Mouse (Mus musculus): ENCODE measurements around the gene Nlrc5. TPM values are rescaled to one million over a fixed set of nuclear protein-coding genes. Genes with fewer than 3 reads are reported as not detected.

The Nlrc5 gene
- polyA plus RNA-seq, 1 experiment = 0.04 TPM

- Histone ChIP-seq H3K27me3 (ENCODE audit: control insufficient read depth) (no peaks in the 10 kb centered on the region), H3K36me3 (ENCODE audit: control insufficient read depth) (no peaks in the 10 kb centered on the region), H3K9me3 (ENCODE audit: control insufficient read depth, low read length) (no peaks in the 10 kb centered on the region), H3K4me3 (replicated peaks) (no peak overlapping the region), H3K4me1 (ENCODE audit: control insufficient read depth) (no peaks in the 10 kb centered on the region)
- TF ChIP-seq GATA1 (IDR thresholded peaks at IDR 0.05; ENCODE audit: low read length) (no peak), TAL1 (IDR thresholded peaks at IDR 0.05; ENCODE audit: low read length) (no peak)
Measured at GRCm38 (mm10) chr8:94552696-94553095, 118.5 kb downstream of the Nlrc5 start.

GRCm38 (mm10) chr8:94557281-94557680 lies 123.1 kb downstream of the Nlrc5 start:
- H3K4me1 ChIP-seq (ENCODE audit: control insufficient read depth) = no peaks in the 10 kb centered on the region
- no peaks in the 10 kb centered on the region for H3K9me3 ChIP-seq (ENCODE audit: control insufficient read depth, low read length)
- TF ChIP-seq TAL1 (IDR thresholded peaks at IDR 0.05; ENCODE audit: low read length) (no peak), GATA1 (IDR thresholded peaks at IDR 0.05; ENCODE audit: low read length) (no peak)
- H3K4me3 ChIP-seq (replicated peaks) = no peak overlapping the region
- no peaks in the 10 kb centered on the region for H3K36me3 ChIP-seq (ENCODE audit: control insufficient read depth)
- H3K27me3 ChIP-seq (ENCODE audit: control insufficient read depth) = no peaks in the 10 kb centered on the region

- TF ChIP-seq TAL1 (IDR thresholded peaks at IDR 0.05; ENCODE audit: low read length) = no peak
- no peak for TF ChIP-seq GATA1 (IDR thresholded peaks at IDR 0.05; ENCODE audit: low read length)
- H3K27me3 ChIP-seq (ENCODE audit: control insufficient read depth) = 0 out of 2 replicates have a peak, but pooled peaks cover 3% of the 10 kb centered on the region
Measured at GRCm38 (mm10) chr8:94561256-94561655, 127.1 kb downstream of the Nlrc5 start.

GRCm38 (mm10) chr8:94564421-94564820 lies 130.3 kb downstream of the Nlrc5 start:
- TF ChIP-seq GATA1 (IDR thresholded peaks at IDR 0.05; ENCODE audit: low read length) = no peak
- no peak for TF ChIP-seq TAL1 (IDR thresholded peaks at IDR 0.05; ENCODE audit: low read length)
- Histone ChIP-seq H3K4me1 (ENCODE audit: control insufficient read depth) (no peaks in the 10 kb centered on the region), H3K36me3 (ENCODE audit: control insufficient read depth) (no peaks in the 10 kb centered on the region), H3K27me3 (ENCODE audit: control insufficient read depth) (0 out of 2 replicates have a peak, but pooled peaks cover 3% of the 10 kb centered on the region), H3K4me3 (replicated peaks) (no peak overlapping the region), H3K9me3 (ENCODE audit: control insufficient read depth, low read length) (no peaks in the 10 kb centered on the region)

More at GRCm38 (mm10) chr8:94561256-94561655, 127.1 kb downstream of the Nlrc5 start:
- Histone ChIP-seq H3K36me3 (ENCODE audit: control insufficient read depth) (no peaks in the 10 kb centered on the region), H3K4me3 (replicated peaks) (no peak overlapping the region), H3K4me1 (ENCODE audit: control insufficient read depth) (no peaks in the 10 kb centered on the region), H3K9me3 (ENCODE audit: control insufficient read depth, low read length) (no peaks in the 10 kb centered on the region)

GRCm38 (mm10) chr8:94566033-94566432 lies 131.9 kb downstream of the Nlrc5 start:
- no peaks in the 10 kb centered on the region for H3K36me3 ChIP-seq (ENCODE audit: control insufficient read depth)
- H3K4me3 ChIP-seq (replicated peaks) = no peak overlapping the region
- H3K27me3 ChIP-seq (ENCODE audit: control insufficient read depth) = 0 out of 2 replicates have a peak, but pooled peaks cover 3% of the 10 kb centered on the region
- TF ChIP-seq TAL1 (IDR thresholded peaks at IDR 0.05; ENCODE audit: low read length) = no peak
- TF ChIP-seq GATA1 (IDR thresholded peaks at IDR 0.05; ENCODE audit: low read length) = no peak
- H3K4me1 ChIP-seq (ENCODE audit: control insufficient read depth) = no peaks in the 10 kb centered on the region
- H3K9me3 ChIP-seq (ENCODE audit: control insufficient read depth, low read length) = no peaks in the 10 kb centered on the region

- no peaks in the 10 kb centered on the region for H3K4me1 ChIP-seq (ENCODE audit: control insufficient read depth)
- no peaks in the 10 kb centered on the region for H3K36me3 ChIP-seq (ENCODE audit: control insufficient read depth)
- TF ChIP-seq TAL1 (IDR thresholded peaks at IDR 0.05; ENCODE audit: low read length) = no peak
- TF ChIP-seq GATA1 (IDR thresholded peaks at IDR 0.05; ENCODE audit: low read length) = no peak
- 0 out of 2 replicates have a peak, but pooled peaks cover 3% of the 10 kb centered on the region for H3K27me3 ChIP-seq (ENCODE audit: control insufficient read depth)
- no peaks in the 10 kb centered on the region for H3K9me3 ChIP-seq (ENCODE audit: control insufficient read depth, low read length)
- no peak overlapping the region for H3K4me3 ChIP-seq (replicated peaks)
Measured at GRCm38 (mm10) chr8:94566446-94567158, 132.4 kb downstream of the Nlrc5 start.

- no peaks in the 10 kb centered on the region for H3K4me1 ChIP-seq (ENCODE audit: control insufficient read depth)
- H3K27me3 ChIP-seq (ENCODE audit: control insufficient read depth) = 0 out of 2 replicates have a peak, but pooled peaks cover 3% of the 10 kb centered on the region
Measured at GRCm38 (mm10) chr8:94567159-94567849, 133.1 kb downstream of the Nlrc5 start.

GRCm38 (mm10) chr8:94568098-94568497 lies 133.9 kb downstream of the Nlrc5 start:
- no peak overlapping the region for H3K4me3 ChIP-seq (replicated peaks)
- no peak for TF ChIP-seq GATA1 (IDR thresholded peaks at IDR 0.05; ENCODE audit: low read length)
- TF ChIP-seq TAL1 (IDR thresholded peaks at IDR 0.05; ENCODE audit: low read length) = no peak
- no peaks in the 10 kb centered on the region for H3K4me1 ChIP-seq (ENCODE audit: control insufficient read depth)

More at GRCm38 (mm10) chr8:94567159-94567849, 133.1 kb downstream of the Nlrc5 start:
- H3K9me3 ChIP-seq (ENCODE audit: control insufficient read depth, low read length) = no peaks in the 10 kb centered on the region
- no peak for TF ChIP-seq GATA1 (IDR thresholded peaks at IDR 0.05; ENCODE audit: low read length)
- no peak for TF ChIP-seq TAL1 (IDR thresholded peaks at IDR 0.05; ENCODE audit: low read length)
- no peaks in the 10 kb centered on the region for H3K36me3 ChIP-seq (ENCODE audit: control insufficient read depth)
- H3K4me3 ChIP-seq (replicated peaks) = no peak overlapping the region

GRCm38 (mm10) chr8:94569419-94569818 lies 135.3 kb downstream of the Nlrc5 start:
- Histone ChIP-seq H3K36me3 (ENCODE audit: control insufficient read depth) (peaks cover 13% of the 10 kb centered on the region), H3K4me1 (ENCODE audit: control insufficient read depth) (no peaks in the 10 kb centered on the region), H3K27me3 (ENCODE audit: control insufficient read depth) (no peaks in the 10 kb centered on the region), H3K9me3 (ENCODE audit: control insufficient read depth, low read length) (no peaks in the 10 kb centered on the region), H3K4me3 (replicated peaks) (no peak overlapping the region)
- TF ChIP-seq GATA1 (IDR thresholded peaks at IDR 0.05; ENCODE audit: low read length) (no peak), TAL1 (IDR thresholded peaks at IDR 0.05; ENCODE audit: low read length) (no peak)

More at GRCm38 (mm10) chr8:94568098-94568497, 133.9 kb downstream of the Nlrc5 start:
- H3K27me3 ChIP-seq (ENCODE audit: control insufficient read depth) = no peaks in the 10 kb centered on the region
- no peaks in the 10 kb centered on the region for H3K9me3 ChIP-seq (ENCODE audit: control insufficient read depth, low read length)
- H3K36me3 ChIP-seq (ENCODE audit: control insufficient read depth) = peaks cover 1% of the 10 kb centered on the region; the same call in 1 of the 2 replicates

Data from erythroblast, embryonic 14.5 days (primary cell).